Mouse (Mus musculus): ENCODE results near the gene Bckdk.

Bckdk gene

DNA sequence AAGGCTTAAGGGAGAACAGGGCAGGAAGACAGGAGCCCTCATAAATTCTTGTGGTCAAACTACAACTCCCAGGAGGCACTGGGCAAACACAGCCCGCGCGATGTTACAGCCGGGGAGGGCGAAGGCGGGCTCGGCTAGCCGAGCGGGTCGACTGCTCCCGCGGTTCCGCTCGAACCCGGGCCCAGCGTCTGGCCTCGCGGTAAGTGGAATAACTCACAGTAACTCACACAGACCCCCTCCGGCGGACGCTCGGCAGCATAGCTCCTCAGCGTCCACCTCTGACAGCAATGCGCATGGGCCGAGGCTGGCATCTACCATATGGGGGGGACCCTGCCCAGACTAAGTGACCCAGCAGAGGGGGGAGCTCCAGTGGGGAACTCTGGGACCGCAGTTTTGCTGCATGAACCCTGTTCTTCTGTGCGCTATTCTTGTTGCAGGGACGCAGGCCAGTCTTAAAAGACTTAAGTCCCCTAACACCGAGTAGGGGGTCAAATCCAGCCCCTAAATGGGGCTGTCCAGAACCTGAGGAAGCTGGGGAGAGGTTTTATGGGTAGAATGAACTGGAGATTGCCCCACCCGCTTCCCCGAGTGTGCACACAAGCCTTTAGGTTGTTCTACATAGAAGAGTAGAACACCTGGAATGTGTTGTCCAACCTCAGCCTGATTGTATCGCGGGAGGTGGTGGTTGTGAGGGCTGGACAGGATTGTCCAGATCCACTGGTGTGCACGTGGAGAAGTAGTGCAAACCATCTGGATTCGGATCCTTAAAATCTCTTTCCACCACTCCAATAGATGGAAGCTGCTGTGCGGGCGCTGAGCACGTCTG, at the start of gene Bckdk:
Gene Bckdk (plus strand): TSS at position 112 of the 826 bp plus-strand sequence.
- in situ Hi-C loops (cut with MboI, MseI): no loop called here

GRCm38 (mm10) chr7:127858258-127858657, 45.6 kb upstream of the Bckdk start:
- in situ Hi-C loops (cut with MboI, MseI): no loop called here

DNA sequence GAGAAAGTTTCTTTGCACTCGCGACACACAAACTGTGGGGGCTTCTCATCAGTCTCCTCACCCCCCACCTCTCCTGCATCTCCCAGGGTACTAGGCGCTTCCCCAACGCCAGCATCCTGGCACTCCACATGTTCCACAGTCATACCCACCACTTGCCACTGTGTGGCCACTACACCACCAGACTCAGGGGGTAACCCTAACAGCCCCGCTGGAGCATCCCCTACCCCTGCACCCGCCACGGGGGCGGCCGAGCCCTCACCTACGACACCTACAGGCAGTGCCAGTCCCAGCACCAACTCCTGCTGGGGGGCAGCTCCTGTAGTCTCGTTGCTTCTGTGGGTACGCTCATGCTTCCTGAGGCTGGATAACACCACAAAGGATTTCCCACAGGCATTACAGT, 37.4 kb upstream of the Bckdk start:
- in situ Hi-C loops (cut with MboI, MseI): no loop called here

DNA sequence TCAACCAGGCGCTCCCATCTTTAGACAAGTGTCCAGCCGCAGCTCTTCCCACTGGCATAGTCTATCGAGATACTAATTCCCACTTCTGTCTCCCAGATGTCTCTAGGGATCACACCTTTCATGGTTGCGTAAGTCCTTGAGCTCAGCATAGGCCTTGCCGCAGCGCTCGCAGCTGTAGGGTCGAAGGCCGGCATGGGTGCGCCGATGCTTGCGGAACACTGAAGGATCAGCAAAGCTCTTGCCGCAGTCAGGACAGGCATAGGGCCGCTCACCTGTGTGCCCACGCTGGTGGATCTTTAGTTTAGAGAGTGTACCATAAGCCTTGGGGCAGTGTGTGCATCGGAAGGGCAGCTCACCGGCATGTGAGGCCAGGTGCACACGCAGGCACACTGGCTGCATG, 36.2 kb upstream of the Bckdk start:
- in situ Hi-C loops (cut with MboI, MseI): no loop called here

- in situ Hi-C loops (cut with MboI, MseI): no loop called here
These were observed 34.6 kb upstream of the Bckdk start for GRCm38 (mm10) chr7:127869149-127869810.

- in situ Hi-C loops (cut with MboI, MseI): no loop called here
These were observed 33.6 kb upstream of the Bckdk start for GRCm38 (mm10) chr7:127870136-127870821.

DNA sequence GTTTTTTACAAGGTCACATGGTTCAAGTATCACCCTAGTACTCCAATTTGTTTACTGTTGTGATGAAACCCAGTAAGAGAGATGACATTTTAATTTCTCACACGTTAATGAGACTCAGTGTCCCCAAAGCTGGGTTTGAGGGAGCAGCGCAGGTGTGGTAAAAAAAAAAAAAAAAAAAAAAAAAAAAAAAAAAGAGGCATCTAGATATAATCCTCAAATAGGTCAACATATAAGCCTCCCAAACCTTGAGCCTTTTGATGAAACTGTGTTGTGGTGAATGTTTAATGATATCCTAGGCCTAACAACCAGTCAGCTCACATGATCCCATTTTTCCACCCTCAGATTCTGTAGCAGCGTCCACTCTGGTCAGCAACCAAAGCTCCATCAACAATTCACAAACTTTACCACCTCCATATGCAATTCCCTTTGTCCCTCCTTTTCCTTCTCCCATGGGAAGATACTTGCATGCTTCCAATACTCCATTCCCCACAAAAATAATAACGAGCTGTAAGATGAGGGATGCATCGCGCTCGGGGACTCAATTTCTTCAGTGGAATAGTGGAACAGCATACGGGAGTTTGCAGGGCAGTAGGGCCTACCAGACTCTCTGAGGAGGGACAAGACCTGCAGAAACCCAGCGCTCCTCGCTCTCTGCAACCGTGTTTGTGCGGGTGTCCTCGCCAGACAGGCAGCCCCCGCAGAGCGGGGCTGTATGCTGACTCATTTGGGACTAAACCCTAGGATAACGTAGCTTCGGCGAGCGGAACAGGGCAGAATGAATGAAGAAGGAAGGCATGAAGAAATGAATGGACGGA, 28.9 kb upstream of the Bckdk start:
- in situ Hi-C loops (cut with MboI, MseI): loop anchor here (5.0 kb wide), 1 partner anchor 37 kb away; the partner anchor contains the start of gene Kat8

- in situ Hi-C loops (cut with MboI, MseI): loop anchor here (5.0 kb wide), 1 partner anchor 37 kb away; the partner anchor contains the start of gene Kat8
These were observed 28.3 kb upstream of the Bckdk start for GRCm38 (mm10) chr7:127875627-127876001.

DNA sequence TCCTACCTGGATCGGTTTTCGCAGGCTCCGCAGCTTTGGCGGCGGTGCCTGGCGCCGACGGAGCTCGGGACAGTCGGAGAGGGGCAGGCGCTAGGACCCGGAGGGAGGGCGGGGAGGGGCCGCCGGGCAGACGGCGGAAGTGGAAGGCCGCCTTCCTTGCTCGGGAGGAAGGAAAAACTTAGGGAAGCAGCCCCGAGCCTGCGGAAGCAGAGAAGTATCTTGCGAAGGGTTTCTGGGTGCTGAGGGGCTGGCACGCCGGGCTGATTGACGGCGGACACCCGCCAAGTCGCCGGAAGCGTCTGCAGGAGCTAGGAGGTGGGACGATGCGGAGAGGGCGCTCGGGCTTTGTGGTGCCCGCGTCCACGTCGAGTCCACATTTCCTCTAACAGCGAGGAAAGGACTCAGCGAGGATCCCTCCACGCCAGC, 27.8 kb upstream of the Bckdk start, which contains the start of gene Zfp646:
Gene Zfp646 (plus strand): TSS at position 181 of the 426 bp plus-strand sequence.
- in situ Hi-C loops (cut with MboI, MseI): loop anchor here (5.0 kb wide), 1 partner anchor 36 kb away; the partner anchor contains the start of gene Kat8

DNA sequence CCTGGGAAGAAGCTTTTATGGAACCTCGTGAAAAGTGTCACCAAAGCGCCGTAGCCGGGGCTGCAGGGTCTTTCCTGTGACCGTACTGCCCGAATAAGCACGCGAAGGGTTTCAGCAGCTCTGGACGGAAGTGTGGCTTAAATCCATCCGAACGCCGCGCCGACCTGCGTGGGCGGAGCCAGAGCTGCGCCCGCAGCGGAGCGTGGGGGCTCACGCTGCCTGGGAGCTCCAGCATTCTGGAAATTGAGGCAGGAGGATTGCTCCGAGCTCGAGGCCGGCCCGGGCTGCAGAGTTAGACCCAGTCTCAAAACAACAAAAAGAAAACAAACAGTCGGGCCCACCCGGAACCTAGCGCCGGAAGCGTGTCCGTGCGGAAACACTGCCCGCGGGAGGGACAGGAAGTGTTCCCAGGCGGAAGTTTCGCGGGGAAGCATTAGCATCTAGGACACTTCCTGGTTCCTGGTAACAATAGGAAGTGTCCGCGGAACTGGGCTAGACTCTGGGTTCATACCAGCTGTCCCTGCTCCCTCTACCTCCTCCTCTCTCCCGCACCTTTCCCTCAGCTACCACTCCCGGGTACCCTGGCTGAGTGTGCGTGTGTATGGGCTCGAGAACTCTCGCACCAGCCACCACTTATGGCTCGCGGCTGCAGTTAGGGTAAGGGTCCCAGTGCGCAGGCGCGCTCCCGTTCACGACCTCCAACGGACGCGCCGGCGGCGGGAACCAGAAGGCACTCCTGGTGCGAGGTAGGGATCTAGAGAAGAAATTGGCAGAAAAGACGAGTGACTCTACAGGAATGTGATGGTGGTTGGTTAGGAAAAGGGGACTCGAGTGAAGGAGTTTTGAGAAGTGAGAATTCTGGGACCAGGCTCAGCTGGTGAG, 27.2 kb upstream of the Bckdk start, which contains the start of gene Zfp668:
Gene Zfp668 (minus strand): TSS at position 362 of the 882 bp plus-strand sequence.
- in situ Hi-C loops (cut with MboI, MseI): loop anchor here (5.0 kb wide), 1 partner anchor 36 kb away; the partner anchor contains the start of gene Kat8

- in situ Hi-C loops (cut with MboI, MseI): loop anchor here (5.0 kb wide), 1 partner anchor 33 kb away; the partner anchor contains the start of gene Kat8
These were observed 24.6 kb upstream of the Bckdk start for GRCm38 (mm10) chr7:127879301-127879700.

DNA sequence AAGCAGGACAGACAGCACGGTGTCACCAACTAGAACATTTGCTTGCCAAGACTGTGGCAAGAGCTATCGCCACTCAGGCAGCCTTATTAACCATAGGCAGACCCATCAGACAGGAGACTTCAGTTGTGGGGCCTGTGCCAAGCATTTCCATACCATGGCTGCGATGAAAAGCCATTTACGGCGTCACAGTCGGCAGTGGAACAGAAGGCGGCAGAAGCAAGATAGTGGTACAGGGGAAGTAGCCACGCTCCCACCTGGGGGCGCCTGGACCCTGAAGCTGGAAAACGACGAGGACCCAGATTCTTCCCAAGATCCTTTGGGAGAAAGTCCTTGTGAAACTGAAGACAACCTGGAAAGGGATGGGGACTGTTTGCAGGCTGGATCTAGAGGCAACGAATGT, 23.5 kb upstream of the Bckdk start:
- in situ Hi-C loops (cut with MboI, MseI): no loop called here

DNA sequence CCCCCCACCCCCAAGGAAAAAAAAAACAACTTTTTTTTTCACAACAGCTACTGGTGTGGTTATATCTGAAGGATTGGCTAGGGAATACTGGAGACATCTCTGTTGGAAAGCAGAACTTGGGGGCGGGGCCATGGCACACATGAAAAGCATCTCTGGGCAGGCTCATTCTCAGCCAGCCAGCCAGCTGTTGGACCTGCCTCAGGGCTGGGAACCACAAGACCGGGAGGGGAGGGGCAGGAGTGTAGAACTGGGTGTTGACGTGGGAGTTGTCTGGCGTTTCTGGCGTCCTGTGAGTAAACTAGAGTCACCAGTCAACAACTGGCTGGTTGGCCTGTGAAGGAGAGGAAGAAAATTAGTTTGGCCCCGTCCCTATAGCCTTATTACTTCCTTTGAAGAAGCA, 17.9 kb upstream of the Bckdk start:
- in situ Hi-C loops (cut with MboI, MseI): no loop called here

DNA sequence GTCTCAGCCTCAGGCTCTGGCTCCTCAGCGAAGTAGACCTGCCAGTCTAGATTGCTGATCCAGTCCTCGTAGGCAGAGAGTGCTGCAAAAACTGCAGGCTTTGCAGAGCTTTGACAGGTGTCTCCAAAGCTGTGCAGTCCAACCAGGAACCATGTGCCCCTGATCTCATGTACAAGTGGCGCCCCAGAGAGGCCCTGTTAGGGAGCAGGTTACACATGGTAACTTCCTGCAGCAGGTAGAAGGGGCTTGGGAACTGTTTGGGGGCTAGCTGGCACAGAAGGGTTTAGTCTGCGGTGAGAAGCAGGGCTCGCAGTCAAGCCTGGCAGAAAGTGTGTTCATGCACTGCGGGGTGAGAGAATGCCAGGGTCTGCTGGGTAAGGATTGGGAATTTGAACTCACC, 17.3 kb upstream of the Bckdk start:
- in situ Hi-C loops (cut with MboI, MseI): no loop called here

GRCm38 (mm10) chr7:127887191-127887590, 16.7 kb upstream of the Bckdk start:
- in situ Hi-C loops (cut with MboI, MseI): no loop called here

DNA sequence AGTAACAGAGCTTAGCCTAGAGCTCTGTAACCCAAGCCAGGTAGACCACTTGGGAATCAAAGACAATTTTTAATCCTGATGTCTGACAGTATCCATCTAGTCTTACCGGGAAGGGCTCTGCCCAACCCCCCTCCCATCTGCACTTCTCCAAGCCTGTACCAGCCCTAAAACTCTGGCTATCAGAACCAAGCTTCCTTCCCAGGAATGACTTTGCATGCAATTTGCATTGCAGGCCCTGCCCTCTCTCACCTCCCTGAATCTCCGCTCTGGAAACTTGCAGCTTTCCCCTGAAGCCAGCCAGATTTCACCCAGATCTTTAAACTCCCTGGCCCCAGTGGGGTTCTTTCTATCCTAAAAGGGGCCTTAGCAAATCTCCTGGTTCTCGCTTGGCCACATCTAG, 16.1 kb upstream of the Bckdk start:
- in situ Hi-C loops (cut with MboI, MseI): no loop called here

DNA sequence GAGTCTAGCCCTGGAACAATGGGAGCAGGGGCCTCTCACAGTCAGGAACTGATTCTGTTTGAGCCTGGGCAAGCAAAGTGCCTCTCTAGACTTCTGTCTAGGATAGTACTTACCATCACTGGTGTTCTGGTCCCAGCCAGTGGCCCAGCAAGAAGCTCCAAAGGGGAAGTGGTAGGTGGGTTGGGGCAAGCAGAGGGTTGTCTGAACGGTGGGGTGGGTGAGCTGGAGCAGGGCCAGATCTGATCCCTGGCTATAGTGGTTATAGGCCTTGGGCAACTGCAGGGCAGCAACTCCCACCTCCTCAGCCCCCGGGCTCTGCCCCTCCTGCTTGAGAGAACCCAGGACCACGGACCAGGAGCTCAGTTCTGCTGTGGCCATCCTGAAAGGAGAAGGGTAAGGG, 15.1 kb upstream of the Bckdk start:
- in situ Hi-C loops (cut with MboI, MseI): no loop called here

DNA sequence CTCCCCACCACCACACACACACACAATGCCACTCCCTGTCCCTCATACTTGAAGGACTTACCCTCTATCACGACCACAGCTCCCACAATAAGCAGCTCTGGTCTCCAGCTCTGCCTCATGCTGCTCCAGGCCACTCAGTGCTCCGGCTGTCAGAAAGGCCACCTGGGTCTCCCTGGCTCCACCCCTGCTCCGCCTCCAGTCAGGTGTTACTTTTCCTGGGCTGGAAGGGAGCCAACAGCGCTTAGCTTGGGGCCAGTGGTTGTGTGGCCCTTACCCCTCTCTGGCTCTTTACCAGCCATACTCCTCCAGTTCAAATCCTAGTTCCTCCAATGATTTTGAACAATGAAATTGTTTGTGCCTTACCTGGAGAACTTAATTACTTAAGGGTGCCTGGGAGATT, 13.1 kb upstream of the Bckdk start, which contains the start of gene Prss53:
Gene Prss53 (minus strand): TSS at position 173 of the 400 bp plus-strand sequence.
- in situ Hi-C loops (cut with MboI, MseI): no loop called here

- in situ Hi-C loops (cut with MboI, MseI): no loop called here
These were observed 9.4 kb upstream of the Bckdk start for GRCm38 (mm10) chr7:127894480-127894879.

DNA sequence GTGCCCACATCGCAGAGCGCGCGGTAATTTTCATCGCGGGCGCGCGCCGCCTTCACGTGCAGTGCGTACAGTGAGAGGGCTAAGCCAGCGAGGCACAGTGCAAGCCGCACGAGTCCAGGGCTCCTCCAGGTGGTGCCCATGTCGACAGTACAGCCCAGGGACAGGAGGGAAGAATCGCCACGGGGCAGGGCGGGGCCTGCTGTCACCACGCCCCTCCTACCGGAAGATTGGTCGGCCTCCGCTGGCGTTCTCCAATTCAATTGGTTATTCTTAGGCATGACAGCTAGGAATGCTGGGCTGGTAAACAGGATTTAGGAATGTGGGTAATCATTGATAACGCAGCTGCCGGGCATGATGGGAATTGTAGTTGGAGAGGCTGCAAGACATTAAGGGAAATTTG, 8.4 kb upstream of the Bckdk start, which contains the start of the genes Gm21974 and Vkorc1:
Gene Gm21974 (minus strand): TSS at position 13 of the 400 bp plus-strand sequence.
Gene Vkorc1 (minus strand): TSS at position 176 of the 400 bp plus-strand sequence.
- in situ Hi-C loops (cut with MboI, MseI): no loop called here

All from T-helper 2 cell (primary cell).